Mouse (Mus musculus) heart, adult 18-20 months (tissue): Measurements from ENCODE around the gene Palm3. TPM values are rescaled to one million over a fixed set of nuclear protein-coding genes. Genes with fewer than 3 reads are reported as not detected.
A peak's percentile ranks its signal among the peaks of the same experiment; 100 is the strongest.
"Not testable (repeated sequence)": the region's sequence is repeated elsewhere in the genome, so short reads cannot be mapped to it uniquely, and the experiment has no call there.

Experiments
- DNase-seq, 2 experiments: peaks; one replicate each; pipeline ENCODE4 v3.0.0; 2021 to 2022; ENCODE audit warnings: mixed read lengths in 1 of 2
- long read RNA-seq, 2 experiments: library from polyadenylated mRNA; stranded (forward); transcript quantifications; one replicate each; pipeline ENCODE4 v2.0.0; 2021
- total RNA-seq, 2 experiments: library from RNA; stranded (reverse); gene quantifications; 2 replicates each; pipeline ENCODE4 v1.2.3; 2021

Gene Palm3
- total RNA-seq = under 1 TPM; 0.30 to 0.33 TPM
- long read RNA-seq, experiment 1 = 0 reads
- long read RNA-seq, experiment 2 = 0 reads

DNA sequence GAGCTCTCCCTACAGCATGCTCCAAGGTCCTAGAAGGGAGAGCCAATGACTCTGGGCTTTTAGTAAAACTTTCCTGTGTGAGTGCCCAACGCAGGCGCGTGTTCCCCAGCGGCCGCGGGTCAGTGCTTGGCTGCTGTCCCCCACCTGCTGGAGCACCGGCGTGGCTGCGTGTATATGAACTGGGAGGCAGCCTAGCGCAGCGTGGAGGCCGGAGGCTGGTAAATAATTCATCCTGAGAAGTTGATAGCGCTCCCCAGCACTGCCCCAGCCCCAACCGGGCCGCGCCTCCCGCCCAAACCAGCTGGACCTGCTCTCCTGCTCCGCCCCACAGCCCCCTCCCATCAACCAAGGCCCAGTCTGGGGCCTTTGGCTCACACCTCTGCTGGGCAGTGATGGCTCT, at the start of gene Palm3:
TSS of gene Palm3 (plus strand) at position 376 of the 400 bp plus-strand sequence.
- DNase-seq = no peak

- no peak for DNase-seq
Observed at GRCm38 (mm10) chr8:83971661-83972060, 49.6 kb upstream of the Palm3 start.

DNA sequence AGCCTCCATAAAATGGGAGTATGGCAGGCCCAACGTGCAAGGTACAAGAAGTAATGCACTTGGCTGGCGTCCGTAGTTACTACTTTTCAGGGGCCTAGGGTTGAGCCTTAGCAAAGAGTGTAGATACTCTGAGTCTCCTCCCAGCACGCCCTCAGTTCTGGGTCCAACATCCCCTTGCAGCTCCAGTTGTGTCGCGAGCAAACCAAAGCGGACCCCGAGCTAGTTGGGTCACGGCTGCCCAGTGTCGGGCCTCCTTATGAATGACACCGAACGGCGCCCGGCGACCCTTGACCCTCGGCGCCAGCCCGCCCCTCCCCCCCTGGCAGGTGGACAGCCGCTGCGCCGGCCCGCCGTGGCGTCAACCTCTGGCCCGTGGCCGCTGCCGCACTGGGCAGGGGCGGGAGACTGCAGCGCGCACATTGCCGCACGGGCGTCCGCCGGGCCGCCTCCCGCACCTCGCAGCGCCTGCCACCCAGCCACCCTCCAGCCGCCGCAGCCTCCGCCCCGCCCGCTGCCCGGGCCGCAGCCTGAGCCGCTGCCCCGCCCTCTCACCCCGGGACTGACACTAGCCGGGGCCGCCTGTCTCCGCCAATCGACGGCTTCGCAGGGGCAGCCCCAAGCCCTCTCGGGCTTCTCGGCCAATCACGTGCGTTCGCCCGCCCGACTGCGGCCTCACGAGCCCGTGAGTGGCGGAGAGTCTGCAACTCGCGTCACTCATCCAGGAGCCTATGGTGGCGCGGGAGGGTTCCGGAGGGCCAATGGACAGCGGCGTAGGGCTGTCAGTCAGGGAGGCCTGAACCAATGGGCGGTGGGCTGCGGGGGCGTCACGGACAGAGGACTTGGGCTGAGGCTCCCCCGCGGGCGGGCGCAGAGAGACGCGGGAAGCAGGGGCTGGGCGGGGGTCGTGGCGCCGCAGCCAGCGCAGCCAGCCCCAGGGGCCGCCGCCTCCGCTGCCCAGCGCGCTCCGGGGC, 48.8 kb upstream of the Palm3 start, which contains the start of gene Prkaca:
TSS of gene Prkaca (plus strand) at position 844 of the 971 bp plus-strand sequence.
- DNase-seq = peak; percentile 96 to 100

- DNase-seq = peak in 1 of 2 experiments; percentile 36
Observed at GRCm38 (mm10) chr8:83973161-83974031, 47.9 kb upstream of the Palm3 start.

DNA sequence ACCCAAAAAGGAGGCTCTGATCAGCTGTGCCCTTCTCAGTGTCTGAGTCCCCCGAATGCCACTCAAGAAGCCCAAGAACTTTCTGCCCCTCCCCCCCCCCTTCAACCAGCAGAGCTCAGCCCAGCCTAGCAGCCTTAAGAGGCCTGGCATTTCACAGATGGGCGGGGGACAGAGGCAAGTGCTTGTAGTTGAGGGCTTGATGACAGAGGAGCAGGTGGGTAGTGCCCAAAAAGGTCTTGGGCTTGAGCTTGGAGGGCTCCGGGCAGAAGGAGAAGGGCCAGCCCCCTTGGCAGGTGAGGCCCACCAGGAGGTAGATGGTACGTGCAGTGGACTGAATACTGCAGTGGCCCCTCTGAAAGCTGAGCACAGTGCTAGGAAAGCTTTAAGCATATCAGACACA, 46.8 kb upstream of the Palm3 start:
- DNase-seq = no peak

DNA sequence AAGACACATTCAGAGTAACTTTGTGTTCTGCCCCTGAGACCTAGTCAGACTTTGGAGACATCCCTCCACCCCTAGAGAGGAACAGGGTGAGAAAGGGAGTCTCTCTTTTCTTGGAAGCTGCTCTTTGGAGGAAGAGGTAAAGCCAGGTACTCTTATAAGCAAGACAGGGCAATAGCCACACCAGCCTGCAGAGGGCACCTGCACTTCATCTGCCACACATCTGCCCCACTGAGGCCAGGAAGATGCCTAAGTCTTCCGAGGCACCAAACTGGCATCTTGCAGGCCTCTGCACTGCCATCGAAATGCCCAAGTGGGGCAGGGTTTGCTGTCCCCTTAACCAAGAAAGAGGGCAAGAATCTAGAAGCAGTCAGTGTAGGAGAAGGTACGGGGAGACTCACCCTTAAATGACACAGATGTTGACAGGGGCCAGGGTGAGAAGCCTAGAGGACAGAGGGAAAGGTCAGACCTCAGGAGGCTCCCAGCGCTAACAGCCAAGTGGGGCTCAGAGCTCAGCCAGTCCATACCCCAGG, 45.1 kb upstream of the Palm3 start:
- DNase-seq = no peak

- no peak for DNase-seq
Observed at GRCm38 (mm10) chr8:83976779-83977350, 44.4 kb upstream of the Palm3 start.

GRCm38 (mm10) chr8:83977646-83978045, 43.6 kb upstream of the Palm3 start:
- peak; percentile 51 to 57 for DNase-seq

DNA sequence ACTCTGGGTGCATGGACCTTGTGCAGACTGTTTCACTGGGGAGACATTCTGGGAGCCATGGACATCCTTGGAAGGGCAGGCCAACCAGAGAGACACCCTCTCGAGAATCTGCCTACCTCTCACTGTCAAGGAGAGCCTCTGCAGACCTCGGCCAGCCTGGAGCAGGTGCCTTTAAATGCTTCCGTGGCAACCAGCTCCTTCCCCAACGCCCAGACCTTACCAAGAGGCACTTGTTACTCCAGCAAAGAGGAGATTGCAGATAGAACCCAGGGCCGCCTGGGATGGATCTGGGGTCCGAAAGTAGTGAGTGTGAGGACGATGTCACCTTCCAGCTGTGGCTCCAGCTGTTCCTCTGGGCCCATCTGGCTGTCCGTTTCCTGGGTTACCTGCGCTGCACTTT, 43.1 kb upstream of the Palm3 start:
- DNase-seq = no peak

GRCm38 (mm10) chr8:83980250-83980649, 41.0 kb upstream of the Palm3 start:
- peak; percentile 68 to 85 for DNase-seq

DNA sequence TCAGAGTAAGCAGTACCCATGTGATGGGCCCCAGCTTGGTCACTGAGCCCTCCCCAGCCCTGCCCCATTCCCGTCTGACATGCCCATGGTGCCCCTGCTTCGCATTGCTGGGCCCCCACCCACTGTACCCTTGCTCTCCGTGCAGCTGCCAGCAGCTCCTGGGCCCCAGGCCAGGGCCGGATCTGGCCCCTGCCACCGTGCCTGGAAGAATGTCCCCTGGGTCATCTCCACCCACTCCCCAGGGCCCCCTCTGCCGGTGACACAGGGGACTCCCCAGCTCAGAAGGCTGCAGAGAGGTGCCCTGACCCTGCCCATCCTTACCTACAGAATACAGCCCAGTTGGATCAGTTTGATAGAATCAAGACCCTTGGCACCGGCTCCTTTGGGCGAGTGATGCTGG, 40.4 kb upstream of the Palm3 start:
- peak; percentile 80 to 86 for DNase-seq

DNA sequence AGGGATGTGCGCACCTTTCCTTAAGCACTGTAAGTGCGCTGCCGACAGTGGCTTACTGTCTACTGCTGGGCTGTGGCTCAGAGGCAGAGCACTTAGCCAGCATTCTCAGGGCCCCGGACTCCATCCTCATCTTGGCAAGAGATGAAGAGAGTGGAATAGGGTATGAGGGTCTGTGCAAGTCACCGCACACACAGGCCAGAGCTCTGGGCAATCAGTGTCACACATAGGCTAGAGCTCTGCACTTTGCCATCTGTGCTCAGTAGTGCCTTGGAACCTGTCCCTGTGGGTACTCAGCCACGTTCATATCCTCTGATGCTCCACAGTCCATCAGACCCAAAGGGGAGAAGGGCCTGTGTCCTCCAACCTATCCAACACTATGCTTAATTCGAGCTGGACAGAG, 39.7 kb upstream of the Palm3 start:
- no peak for DNase-seq

- no peak for DNase-seq
Observed at GRCm38 (mm10) chr8:83982449-83982848, 38.8 kb upstream of the Palm3 start.

GRCm38 (mm10) chr8:83983222-83983621, 38.0 kb upstream of the Palm3 start:
- not testable (repeated sequence) for DNase-seq

GRCm38 (mm10) chr8:83989243-83989642, 32.0 kb upstream of the Palm3 start:
- peak in 1 of 2 experiments; percentile 49 for DNase-seq

DNA sequence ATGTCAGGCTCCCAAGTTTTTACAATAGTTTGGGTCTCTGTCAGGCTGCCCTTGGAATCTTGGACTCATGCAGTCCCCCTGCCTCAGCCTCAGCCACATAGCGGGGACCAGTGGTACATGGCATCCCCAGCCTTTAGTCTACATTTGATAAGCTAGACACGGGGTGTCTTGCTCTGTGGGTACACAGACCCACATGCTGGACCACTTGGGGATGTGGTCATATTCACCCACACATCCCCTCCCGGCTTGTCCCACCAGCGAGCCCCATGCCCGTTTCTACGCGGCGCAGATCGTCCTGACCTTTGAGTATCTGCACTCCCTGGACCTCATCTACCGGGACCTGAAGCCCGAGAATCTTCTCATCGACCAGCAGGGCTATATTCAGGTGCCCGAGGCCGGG, 31.1 kb upstream of the Palm3 start:
- no peak for DNase-seq

DNA sequence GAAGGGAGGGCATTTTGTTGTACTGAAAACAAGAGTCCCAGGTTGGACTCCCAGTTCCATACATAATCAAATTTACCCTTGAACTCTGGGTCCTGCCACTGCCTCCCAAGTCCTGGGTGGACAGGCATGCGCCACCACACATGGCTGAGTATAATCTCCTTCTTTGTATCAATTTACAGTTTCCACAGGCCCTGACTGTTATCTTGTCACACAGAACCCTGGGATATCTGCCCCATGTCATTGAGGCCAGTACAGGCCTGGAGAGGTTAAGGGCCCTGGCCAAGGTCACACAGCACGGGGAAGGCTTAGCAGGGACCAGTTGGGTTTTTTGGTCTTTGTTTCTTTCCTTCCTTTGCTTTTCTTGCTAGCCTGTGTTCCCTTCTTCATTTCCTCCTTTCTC, 28.8 kb upstream of the Palm3 start:
- DNase-seq = no peak

- no peak for DNase-seq
Observed at GRCm38 (mm10) chr8:83994030-83994429, 27.2 kb upstream of the Palm3 start.

- no peak for DNase-seq
Observed at GRCm38 (mm10) chr8:83995973-83996372, 25.3 kb upstream of the Palm3 start.

DNA sequence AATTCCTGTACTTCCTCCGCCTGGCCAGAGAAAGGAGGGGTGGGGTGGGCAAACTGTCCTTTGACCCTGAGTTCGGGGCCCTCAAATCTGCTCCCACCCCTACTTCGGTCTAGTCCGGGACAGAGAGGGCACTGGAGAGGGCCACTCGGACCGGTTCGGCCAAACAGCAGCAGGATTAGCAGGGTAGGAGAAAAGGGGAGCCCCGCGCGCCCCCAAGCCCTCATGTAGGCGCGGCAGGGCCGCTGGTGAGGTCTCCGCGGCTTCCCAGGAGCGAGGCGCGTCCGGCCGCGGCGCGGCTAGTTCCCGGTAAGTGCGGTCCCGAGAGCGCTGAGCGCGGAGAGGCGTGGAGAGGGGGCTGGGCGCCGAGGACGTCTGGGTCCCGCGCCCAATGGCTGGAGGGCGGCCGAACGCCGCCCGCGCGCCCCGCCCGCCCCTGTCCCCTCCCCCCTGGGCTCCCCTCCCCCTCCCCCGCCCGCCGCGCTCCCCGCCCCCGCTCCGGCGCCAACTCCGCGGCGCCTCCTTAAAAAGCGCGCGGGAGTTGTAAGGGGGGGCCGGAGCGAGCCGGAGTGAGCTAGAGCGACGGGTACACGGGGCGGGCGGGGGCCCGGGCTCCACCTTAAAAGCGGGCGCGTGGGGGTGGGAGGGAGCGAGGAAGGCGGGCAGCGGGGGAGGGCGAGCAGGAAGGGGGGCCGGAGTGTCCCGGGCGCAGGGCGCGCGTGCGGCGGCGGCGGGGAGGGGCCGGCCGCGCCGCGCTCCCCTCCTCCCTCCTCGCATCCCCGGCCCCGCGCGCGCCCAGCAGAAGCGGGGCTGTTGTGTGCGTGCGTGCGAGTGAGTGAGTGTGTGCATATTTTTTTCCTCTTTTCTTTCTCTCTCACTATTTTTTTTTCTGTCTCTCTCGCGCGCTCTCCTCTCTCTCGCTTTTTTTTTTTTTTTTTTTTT, 24.4 kb upstream of the Palm3 start:
- DNase-seq = peak; percentile 90 to 95
